Mouse (Mus musculus) frontal cortex, postnatal 10 days (tissue): ENCODE results near the gene Sema4c.
"Not testable (repeated sequence)": the region's sequence is repeated elsewhere in the genome, so short reads cannot be mapped to it uniquely, and the experiment has no call there.

Experiments used
- DNase-seq, 2 experiments: peaks; one replicate each; pipeline ENCODE4 v3.0.0; 2022; ENCODE audit warnings: low spot score in 2 of 2, mixed read lengths in 1 of 2

Gene Sema4c

DNA sequence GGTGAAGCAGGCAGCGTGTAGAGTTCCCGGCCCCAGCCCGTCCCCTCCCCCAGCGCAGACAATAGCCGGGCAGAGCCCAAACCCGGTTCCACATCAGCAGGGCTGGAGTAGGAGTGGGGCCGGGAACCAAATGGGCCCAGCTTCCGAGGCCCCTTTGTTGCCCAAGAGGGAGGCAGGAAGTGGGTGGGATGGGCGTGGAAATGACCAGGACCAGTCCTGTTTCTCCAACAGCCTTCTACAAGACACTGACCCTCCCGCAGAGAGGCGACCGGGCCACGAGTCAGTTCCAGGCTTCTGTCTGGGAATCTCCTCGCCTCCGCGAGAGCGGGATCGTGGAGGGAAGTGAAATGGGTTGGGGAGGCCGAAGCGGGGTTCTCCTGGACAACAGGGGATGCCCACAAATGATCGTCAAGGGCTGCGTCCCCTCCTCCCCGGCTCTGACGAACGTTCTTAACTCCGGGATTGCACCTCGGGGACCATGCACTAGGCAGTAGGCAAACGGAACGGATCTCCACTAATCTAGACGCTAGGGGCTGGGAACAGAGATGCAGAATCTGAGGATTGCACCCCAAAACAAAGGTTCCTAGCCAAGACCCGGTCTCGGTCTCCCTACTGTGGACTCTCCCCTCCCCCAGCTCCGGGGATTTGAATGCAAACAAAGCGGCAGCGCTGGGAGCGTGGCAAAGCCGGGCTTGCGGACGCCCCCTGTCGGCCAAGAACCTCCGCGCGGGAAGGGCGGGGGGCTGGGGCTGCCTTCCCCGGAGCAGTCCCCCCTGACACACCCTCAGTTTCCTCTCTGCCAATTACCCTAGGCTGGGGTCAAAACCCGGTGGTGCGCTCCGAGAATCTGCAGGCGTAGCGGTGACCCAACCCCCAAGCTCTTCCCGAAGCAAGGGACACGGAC, 1.3 kb downstream of the Sema4c start:
- DNase-seq: peak; percentile 89 to 93

DNA sequence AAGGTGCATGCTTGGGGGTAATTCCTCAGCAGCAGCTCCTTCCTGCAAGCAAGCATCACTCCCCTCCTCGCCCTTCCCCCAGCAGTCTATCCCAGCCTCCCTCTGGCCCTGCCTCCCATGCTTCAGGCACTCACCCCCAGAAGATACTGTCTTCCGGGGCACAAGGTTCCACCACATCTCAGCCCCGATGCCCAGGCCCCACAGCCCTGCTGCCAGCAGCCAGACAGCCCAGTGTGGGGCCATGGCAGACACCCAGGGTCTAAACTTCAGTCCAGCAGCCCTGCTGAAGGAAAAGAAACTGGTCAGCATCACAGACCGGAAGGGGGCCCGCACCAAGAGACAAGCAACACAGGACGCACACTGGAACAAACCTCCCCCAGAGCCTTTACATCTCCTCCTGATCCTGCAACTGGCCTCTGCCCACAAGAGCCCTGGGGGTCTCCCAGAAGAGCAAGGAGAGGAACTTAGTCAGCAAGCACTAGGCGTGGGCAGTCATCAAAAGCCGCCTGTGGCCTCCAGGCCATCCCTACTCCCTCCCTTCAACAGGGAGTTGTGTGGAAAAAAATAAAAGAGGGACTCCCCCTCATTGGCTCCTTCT, 2.3 kb downstream of the Sema4c start:
- DNase-seq: no peak

DNA sequence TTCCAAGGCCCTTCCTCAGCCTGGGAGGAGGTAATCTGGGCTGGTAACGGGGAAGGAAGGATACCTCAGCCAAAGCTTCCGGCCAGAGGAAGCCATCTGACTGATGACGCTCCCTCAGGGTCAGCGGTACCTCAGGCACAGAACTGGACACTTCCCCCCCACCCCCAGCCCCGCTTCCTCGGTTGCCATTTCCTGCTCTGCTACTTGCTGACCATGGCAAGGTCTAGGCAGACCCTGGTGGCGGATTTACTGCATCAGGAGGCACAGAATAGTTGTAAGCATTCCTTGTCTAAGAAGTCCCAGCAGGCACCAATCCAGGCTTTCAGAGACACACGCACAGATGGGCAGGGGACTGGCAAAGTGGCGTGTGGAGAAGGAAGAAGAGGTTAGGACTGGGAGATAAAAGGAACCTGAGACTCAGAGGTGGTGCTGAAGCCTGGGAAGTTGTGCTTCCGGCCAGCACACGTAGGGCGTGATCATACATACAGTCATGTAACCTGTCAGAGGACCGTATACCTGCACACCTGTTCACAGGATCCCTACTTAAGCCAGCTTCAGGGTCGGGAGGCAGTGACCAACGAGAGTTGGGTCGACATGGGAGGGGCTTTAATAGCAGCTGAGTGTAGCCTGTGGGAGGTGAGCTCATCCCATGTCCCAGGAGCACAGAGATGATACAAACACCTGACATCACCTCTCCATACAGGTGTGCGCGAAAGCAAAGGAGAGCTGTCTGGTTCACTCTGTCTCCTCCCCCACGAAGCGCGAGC, 3.3 kb downstream of the Sema4c start:
- DNase-seq: no peak

DNA sequence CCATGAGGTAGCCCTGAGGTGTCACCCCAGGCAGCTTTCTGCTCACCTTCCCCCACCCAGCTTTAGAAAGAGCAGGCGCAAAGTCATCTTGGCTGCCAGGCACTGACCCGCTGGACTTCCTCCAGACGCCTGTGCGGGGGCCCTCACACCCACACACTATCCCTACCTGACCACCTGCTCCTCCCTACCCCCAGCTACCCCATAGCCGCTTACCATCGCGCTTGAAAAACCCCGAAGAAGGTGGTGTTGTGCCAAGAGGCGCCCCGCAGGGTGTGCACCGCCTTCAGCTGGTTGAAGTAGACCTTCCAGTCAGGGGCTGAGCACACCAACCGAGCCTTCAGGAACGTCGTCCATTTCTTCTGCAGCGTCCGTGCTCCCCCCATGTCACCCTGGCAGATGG, 5.6 kb downstream of the Sema4c start:
- DNase-seq: no peak

DNA sequence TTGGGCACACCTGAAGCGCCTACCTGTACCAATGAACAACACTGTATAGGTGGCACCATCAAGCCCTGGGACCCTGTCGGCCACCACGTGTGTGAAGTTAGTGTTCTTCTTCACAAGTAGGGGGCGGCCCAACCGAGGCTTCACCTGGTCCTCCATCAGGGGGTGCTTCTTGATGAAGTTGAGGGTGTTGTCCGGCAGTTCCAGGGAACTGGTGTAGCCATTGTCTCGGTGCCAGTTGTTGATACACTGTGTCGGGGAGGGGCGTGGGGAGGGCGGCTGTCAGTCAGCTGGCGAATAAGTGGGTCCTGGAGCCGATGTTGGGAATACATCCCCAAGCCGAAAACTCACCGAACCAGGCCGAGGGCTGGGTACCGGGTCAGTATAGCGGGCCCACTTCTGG, 6.2 kb downstream of the Sema4c start:
- DNase-seq: no peak

DNA sequence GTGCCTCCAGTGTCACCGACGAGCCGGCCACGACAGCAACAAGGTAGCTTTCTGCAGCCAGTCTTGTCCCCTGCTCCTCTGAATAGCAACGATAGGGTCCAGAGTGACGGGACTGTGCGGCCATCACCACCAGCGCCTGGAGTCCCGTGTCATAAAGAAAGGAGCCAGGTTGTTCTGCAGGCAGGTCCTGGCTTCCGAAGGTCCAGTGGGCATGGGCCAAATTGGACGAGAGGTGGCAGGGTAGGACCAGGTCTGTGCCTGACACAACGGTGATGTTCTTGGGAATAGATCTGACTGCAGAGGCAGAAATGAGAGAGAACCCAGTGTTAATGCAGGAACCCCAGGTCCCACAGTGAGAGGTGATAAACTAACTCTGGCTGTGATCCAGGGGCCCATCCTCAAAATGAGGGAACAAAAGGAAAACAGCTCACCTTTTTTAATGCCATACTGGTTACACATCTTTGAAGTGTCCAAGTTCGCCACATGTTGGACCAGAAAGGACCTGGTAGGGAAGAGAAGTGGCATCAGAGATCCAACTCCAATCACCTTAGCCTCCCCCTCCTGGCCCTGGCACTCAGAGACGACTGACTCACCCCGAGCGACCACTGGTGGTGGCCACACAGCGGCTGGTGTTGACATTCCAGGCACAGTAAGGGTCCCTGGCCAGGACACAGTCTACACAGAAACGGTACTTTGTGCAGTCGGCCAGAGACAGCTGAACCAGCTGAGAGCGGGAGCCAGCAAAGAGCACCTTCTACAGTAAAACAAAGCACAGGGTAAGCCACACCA, 7.9 kb downstream of the Sema4c start:
- DNase-seq: no peak

DNA sequence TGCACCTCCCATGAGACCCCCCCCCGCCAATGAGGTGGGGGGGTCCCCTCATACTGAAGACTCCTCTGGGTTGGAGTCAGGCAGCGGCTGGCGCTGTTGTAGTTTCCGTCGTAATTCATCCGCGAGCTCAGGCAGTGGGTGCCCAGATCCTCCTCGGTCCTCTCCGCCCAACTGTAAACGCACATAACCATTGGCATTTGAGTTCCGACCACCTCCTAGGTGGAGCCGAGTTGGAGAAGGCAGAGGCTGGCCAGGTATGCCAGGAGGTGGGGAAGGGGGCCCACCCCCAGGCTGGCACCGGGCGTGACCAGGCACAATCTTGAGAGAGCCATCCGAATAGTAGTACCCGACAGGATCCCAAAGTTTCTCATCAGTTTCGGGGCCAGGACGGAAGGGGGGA, 8.7 kb downstream of the Sema4c start:
- no peak for DNase-seq

DNA sequence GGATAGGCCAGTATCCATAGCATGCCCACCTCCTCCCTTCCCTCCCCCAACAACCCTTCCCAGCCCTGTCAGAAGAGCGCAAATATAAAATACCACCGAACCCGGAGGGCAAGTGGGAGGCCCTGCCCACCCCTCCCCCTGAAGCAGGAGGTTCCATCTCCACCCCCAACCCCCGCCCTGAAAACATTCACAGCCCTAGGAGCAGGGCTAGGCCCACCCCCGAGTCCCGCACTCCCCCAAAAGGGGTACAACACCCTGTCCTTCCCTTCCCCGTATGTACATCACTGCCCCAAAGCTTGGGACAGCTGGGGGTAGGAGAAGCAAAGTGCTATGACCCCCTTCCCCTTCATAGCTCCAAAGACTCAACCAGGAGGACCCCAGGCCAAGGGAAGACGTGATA, 9.4 kb downstream of the Sema4c start:
- DNase-seq: no peak

DNA sequence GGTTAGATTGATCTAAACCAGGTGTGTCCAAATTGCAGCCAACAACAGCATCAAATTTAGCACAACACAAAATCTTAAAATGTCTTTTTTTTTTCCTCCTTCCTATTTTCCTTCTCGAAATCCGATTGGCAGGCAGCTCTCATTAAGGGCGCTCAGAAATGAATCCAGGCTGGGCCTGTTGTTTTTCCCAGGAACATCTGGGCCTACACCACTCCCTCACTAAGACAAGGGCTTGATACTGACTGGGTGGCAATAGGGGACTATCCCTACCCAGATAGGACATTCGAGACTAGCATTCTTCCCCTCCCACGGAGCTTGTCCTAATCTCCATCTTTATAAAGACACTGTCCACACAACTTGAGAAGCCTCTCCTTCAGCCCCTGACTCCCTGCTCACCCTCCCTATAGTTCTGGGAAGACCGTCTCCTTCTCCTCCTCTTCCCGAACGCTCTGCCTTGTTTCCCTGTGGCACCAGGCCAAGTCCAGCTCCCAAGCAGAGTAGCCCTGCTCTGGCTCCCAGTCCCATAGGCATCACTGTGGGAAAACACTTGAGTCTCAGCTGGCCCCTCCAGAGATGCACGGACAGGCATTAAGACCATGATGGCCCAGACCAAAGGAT, 10.1 kb downstream of the Sema4c start:
- no peak for DNase-seq

DNA sequence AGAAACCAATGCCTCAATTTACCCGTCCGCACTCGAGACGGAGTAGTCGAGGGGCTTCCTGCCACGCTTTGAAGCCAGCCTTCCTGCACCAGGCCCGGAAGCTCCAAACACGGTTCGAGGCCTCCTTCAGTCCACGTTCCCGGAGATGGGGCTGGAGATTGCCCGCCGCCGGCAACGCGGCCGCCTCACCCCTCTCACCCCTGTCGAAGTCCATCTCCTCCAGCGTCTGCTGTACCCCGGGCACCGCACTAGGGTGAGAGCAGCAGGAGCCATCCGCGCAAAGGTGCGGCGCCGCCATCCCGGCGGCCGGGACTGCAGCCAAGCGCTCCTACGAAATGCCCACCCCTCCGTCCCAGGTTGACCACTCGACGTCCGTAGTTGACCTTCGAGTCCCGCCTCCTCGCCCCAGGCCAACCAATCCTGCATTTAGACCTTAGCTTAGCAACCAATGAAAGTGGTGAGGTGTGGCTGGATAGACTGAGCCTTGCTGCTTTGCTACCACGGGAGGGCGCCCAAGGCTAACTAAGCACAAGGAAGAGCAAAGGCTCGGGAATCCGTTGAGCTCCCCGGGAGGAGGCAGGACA, 11.2 kb downstream of the Sema4c start, which contains the start of gene Ankrd39:
Gene Ankrd39, minus strand, starts transcription at position 558 of the 584 bp plus-strand sequence.
- DNase-seq: peak; percentile 96 to 97

DNA sequence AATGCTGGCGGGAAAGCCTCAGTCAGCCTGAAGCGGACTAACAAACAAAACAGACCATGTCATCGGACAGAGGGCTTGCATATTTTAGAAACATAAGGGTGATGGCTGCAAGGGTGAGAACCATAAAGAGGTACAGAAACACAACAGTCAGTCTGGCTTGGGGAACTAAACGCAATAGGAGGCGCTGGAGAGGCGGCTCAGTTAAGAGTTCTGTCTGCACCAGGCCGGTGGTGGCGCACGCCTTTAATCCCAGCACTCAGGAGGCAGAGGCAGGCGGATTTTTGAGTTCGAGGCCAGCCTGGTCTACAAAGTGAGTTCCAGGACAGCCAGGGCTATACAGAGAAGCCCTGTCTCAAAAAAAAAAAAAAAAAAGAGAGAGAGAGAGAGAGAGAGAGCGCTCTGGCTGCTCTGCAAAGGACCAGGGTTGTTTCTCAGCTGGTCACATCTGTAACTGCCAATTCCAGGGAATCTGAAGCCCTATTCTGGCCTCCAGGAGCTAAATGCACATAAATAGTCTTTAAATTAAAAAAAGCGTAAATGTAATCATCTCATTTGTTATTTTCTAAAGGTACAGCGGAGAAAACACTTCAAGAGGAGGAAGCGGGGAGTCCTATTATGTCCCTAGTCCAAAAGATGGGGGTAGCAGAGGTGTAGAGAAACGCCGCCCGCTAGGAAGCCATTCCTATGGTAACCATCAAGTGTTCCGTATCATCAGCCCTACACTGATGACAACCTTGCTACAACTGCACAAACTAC, 12.1 kb downstream of the Sema4c start:
- DNase-seq: no peak

DNA sequence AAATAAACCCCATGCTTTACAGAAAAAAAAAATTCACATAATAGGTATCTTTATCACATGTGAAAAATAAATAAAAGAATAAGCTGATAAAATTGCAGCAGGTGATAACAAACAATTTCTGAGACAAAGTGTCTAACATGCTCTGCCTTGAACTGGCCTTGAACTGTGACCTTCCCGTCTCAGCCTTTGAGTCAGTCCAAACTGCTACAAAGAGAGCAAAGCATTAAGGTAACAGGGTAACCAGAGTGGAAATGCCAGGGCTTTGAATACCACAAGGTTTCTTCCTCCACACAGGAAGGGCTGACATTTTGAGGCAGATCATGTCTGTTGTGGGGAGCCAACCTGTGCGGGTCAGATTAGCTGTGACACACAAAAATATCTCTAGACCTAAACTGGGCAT, 12.8 kb downstream of the Sema4c start:
- no peak for DNase-seq

DNA sequence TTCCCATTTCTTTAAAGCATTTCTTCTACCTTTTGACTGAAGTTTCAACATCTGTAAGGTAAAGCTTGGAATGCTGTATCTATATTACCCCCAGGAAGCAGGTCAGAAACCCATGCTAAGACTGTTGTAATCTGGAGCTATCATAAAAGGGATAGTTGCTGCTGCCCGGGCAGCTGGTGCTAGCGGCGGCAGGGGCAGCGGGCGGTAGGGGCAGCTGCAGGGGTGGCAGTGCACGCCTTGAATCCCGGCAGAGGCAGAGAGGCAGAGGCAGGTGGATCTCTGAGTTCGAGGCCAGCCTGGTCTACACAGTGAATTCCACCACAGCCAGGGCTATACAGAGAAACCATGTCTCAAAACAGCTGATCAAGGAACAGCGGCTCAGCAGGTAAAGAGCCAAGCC, 15.2 kb downstream of the Sema4c start:
- no peak for DNase-seq

DNA sequence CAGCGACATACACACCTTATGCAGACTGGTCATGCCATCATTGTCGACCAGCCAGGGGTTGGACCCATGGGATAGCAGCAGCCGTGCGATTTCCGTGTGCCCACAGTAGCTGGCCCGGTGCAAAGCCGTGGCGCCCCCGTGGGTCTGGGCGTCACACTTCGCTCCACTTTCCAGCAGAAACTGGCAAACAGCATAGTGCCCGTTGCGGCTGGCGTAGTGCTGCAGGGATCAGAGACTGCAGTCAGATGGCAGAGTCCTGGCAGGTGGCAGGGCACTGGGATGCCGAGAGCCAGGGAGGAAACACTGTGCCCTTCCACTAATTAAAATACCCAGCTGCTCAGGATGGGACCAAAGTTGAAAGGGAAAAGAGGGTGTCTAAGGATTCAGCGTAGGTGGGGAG, 16.3 kb downstream of the Sema4c start:
- DNase-seq: no peak

DNA sequence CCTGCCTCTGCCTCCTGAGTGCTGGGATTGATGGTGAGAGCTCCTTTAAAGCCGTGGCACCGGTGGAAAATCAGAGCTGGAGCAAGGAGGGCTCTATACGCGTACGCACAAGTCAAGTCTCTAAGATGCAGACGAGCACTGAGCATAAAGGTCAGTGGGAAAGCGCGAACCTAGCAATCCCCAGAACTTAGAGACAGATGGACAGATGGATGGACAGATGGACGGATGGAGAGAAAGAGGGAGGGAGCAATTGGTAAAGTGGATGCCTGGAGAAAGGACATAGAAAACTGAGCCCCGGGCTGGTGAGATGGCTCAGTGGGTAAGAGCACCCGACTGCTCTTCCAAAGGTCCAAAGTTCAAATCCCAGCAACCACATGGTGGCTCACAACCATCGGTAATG, 17.3 kb downstream of the Sema4c start:
- DNase-seq: no peak

DNA sequence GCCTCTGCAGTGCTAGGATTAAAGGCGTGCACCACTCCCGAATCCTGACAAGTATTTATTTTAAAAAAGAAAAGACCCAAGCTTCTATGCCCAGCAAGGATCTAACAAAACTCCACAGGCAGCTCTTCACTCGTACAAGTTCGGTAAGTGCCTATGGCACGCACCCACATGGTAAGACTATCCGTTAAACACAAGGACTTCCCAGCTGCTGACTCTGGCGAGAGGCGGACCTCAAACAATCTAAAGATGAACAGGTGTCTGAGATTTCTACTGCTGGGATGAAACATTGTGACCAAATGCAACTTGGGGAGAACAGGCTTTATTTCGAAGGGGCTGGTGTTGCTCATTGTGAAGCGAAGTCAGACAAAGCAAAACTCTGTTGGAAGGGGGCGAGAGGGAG, 18.0 kb downstream of the Sema4c start:
- DNase-seq: no peak

DNA sequence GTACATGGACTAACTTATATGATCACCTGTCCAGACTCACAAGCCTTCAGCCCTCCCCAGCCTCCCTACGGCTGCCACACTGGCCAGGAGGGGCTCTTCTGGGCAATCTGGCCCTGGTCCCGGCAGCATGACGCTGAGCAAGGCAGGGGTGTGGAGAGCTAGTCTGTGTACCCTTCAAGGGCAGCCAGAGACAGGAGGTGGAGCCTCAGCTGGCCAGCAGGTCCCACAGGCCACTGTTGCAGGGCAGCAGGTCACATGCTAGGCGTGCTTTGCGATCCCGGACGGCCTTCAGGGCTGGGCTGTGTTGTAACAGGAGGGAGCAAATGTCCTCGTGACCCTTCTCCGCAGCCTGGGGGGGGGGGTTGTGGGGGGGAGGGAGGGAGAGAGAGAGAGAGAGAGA, 19.0 kb downstream of the Sema4c start, which contains the start of gene Gm42417:
Gene Gm42417, minus strand, starts transcription at position 244 of the 400 bp plus-strand sequence.
- DNase-seq: no peak

DNA sequence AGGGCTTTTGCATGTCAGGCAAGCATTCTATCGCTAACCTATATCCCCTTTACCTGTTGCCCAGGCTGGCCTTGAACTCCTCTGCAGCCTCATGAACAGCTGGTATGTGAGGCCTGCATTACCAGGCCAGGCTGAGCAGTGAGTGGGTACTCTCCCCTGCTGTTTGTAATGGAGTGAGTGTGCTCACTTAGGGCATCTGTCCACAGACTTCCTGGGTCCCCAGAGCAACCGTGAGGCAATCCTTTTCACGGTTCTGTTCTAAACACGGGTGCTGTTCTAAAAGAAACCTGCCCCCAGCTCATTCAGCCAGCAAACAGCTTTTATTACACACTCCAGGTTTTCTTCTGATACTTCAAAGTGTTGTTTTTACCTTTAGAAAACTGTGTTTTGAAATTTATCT, 19.4 kb downstream of the Sema4c start:
- no peak for DNase-seq

DNA sequence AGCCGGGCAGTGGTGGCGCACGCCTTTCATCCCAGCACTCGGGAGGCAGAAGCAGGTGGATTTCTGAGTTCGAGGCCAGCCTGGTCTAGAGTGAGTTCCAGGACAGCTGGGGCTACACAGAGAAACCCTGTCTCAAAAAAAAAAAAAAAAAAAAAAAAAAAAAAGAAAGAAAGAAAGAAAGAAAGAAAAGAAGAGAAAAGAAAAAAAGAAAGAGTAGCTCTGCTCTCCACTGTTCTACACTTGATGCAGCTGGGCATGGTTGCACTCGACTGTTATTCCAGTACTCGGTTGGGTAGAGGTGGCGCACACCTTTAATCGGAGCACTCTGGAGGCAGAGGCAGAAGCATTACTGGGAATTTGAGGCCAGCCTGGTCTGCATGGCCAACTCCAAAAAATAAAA, 21.4 kb downstream of the Sema4c start, which contains the start of gene Ankrd23:
Gene Ankrd23, minus strand, starts transcription at position 101 of the 400 bp plus-strand sequence.
- DNase-seq: not testable (repeated sequence)

DNA sequence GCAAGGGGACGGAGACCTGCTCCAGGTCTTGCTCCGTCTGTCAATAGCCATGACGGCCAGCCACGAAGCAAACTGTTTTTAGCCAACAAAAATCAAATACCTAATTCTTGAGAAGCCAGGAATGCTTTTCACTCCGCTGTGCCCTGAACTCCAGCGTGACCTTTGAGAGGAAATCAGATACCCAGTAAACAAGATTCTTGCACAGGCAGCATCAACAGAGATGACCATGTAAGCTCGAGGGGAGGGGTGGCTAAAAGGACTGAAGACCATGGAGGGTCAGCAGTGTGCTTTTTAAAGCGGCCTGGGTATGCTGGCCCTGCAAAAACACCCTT, 21.8 kb downstream of the Sema4c start:
- DNase-seq: no peak
